Mouse (Mus musculus): ENCODE measurements around the gene Tmbim6.

GRCm38 (mm10) chr15:99405150-99405549, 12.5 kb downstream of the Tmbim6 start:
- TF ChIP-seq MAFK (IDR thresholded peaks at IDR 0.05; ENCODE audit: insufficient read depth, low read depth, low read length): no peak
- no peak for TF ChIP-seq ZC3H11A (IDR thresholded peaks at IDR 0.05; ENCODE audit: borderline replicate concordance, low read depth, low read length)
- no peak for TF ChIP-seq ZNF384 (IDR thresholded peaks at IDR 0.05; ENCODE audit: low read depth, low read length)
- TF ChIP-seq CHD2 (IDR thresholded peaks at IDR 0.05; ENCODE audit: low read depth, low read length): no peak

All from ES-E14 (cell line).